Mouse (Mus musculus) olfactory bulb, adult 2 months (tissue): Measurements from ENCODE around the gene Slc2a4.

ENCODE experiments used
- CTCF ChIP-seq: fragments of 200-500 bp; IDR thresholded peaks from 2 replicates; pipeline ENCODE4 v1.5.1; 2012; ENCODE audit warnings: low read depth, mild to moderate bottlenecking, low read length, moderate library complexity; ENCODE audit not compliant: insufficient read depth
- POLR2A ChIP-seq: fragments of 200-500 bp; IDR thresholded peaks from 2 replicates; pipeline ENCODE4 v1.6.1; 2012; ENCODE audit warnings: mild to moderate bottlenecking, low read depth, low read length, moderate library complexity; ENCODE audit not compliant: insufficient read depth

DNA sequence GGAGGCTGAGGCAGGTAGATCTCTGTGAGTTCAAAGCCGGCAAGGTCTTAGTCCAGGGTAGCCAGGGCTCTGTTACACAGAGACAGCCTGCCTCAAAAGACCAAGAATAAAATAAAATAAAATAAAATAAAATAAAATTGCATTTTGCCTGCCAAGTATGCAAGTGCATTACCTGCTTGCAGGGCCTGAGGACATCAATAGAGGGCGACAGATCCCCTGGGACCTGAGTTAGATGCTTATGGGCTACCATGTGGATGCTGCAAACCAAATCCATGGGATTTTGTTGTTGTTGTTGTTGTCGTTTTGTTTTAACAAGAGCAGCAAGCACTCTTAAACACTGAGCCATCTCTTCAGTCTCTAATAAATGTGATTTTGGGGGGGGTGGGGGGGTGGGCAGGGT, 15.7 kb downstream of the Slc2a4 start:
- TF ChIP-seq POLR2A = no peak
- TF ChIP-seq CTCF = no peak
